Mouse (Mus musculus) small intestine, adult 2 months (tissue): ENCODE data around the gene Glce.

ENCODE experiments used
- CTCF ChIP-seq: fragments of 200-500 bp; IDR thresholded peaks from 2 replicates; pipeline ENCODE4 v1.5.1; 2012; ENCODE audit warnings: low read depth, mild to moderate bottlenecking, control low read depth, inconsistent platforms, low read length, moderate library complexity, mixed read lengths; ENCODE audit not compliant: insufficient replicate concordance, insufficient read length; ENCODE audit errors: extremely low read depth
- POLR2A ChIP-seq: fragments of 200-500 bp; IDR thresholded peaks from 2 replicates; pipeline ENCODE4 v1.6.1; 2012; ENCODE audit warnings: low read depth, mild to moderate bottlenecking, control low read depth, inconsistent platforms, low read length, moderate library complexity

- TF ChIP-seq POLR2A = no peak
- TF ChIP-seq CTCF = no peak
Observed at GRCm38 (mm10) chr9:62021583-62022120, 100.8 kb downstream of the Glce start.
